Mouse (Mus musculus) T-helper 1 cell (primary cell): ENCODE data around the gene Chst8.

Experiments used
- in situ Hi-C: fragments of 300-600 bp; cut with MboI, MseI; formaldehyde crosslinking; loops from one replicate; pipeline ENCODE4 v1.15.1; 2025; ENCODE audit warnings: high pct_unique_total_duplicates

Chst8 gene

GRCm38 (mm10) chr7:34812531-34813111 lies at the start of gene Chst8:
Gene Chst8, minus strand, starts transcription at chr7:34812711.
- in situ Hi-C loops, result loop anchor here (10.0 kb wide), 1 partner anchor 342 kb away; no protein-coding TSS in a partner anchor

- in situ Hi-C loops, result no loop called here
Measured at GRCm38 (mm10) chr7:34858291-34858690, 45.8 kb upstream of the Chst8 start.

GRCm38 (mm10) chr7:34854781-34855352 lies 42.4 kb upstream of the Chst8 start:
- in situ Hi-C loops, result no loop called here

GRCm38 (mm10) chr7:34853393-34853792 lies 40.9 kb upstream of the Chst8 start:
- in situ Hi-C loops, result no loop called here

GRCm38 (mm10) chr7:34849660-34850059 lies 37.1 kb upstream of the Chst8 start:
- in situ Hi-C loops, result no loop called here

- in situ Hi-C loops, result no loop called here
Measured at GRCm38 (mm10) chr7:34848811-34849210, 36.3 kb upstream of the Chst8 start.

GRCm38 (mm10) chr7:34847900-34848299 lies 35.4 kb upstream of the Chst8 start:
- in situ Hi-C loops, result no loop called here

- in situ Hi-C loops, result no loop called here
Measured at GRCm38 (mm10) chr7:34847410-34847809, 34.9 kb upstream of the Chst8 start.

GRCm38 (mm10) chr7:34838749-34839148 lies 26.2 kb upstream of the Chst8 start:
- in situ Hi-C loops, result no loop called here

GRCm38 (mm10) chr7:34838231-34838630 lies 25.7 kb upstream of the Chst8 start:
- in situ Hi-C loops, result no loop called here

GRCm38 (mm10) chr7:34826255-34826909 lies 13.9 kb upstream of the Chst8 start:
- in situ Hi-C loops, result no loop called here

GRCm38 (mm10) chr7:34821587-34821986 lies 9.1 kb upstream of the Chst8 start:
- in situ Hi-C loops, result no loop called here

- in situ Hi-C loops, result no loop called here
Measured at GRCm38 (mm10) chr7:34820554-34820953, 8.0 kb upstream of the Chst8 start.

GRCm38 (mm10) chr7:34819796-34820195 lies 7.3 kb upstream of the Chst8 start:
- in situ Hi-C loops, result loop anchor here (10.0 kb wide), 1 partner anchor 335 kb away; no protein-coding TSS in a partner anchor

- in situ Hi-C loops, result loop anchor here (10.0 kb wide), 1 partner anchor 336 kb away; no protein-coding TSS in a partner anchor
Measured at GRCm38 (mm10) chr7:34818660-34819059, 6.1 kb upstream of the Chst8 start.

- in situ Hi-C loops, result loop anchor here (10.0 kb wide), 1 partner anchor 338 kb away; no protein-coding TSS in a partner anchor
Measured at GRCm38 (mm10) chr7:34816981-34817380, 4.5 kb upstream of the Chst8 start.

GRCm38 (mm10) chr7:34814801-34815200 lies 2.3 kb upstream of the Chst8 start:
- in situ Hi-C loops, result loop anchor here (10.0 kb wide), 1 partner anchor 340 kb away; no protein-coding TSS in a partner anchor

- in situ Hi-C loops, result loop anchor here (10.0 kb wide), 1 partner anchor 343 kb away; no protein-coding TSS in a partner anchor
Measured at GRCm38 (mm10) chr7:34811531-34812526, 682 bp downstream of the Chst8 start.

- in situ Hi-C loops, result loop anchor here (10.0 kb wide), 1 partner anchor 344 kb away; no protein-coding TSS in a partner anchor
Measured at GRCm38 (mm10) chr7:34811060-34811459, 1.5 kb downstream of the Chst8 start.

- in situ Hi-C loops, result no loop called here
Measured at GRCm38 (mm10) chr7:34806307-34806706, 6.2 kb downstream of the Chst8 start.

GRCm38 (mm10) chr7:34805691-34806205 lies 6.8 kb downstream of the Chst8 start:
- in situ Hi-C loops, result no loop called here
